Mouse (Mus musculus) heart, postnatal 14 days (tissue): Measurements from ENCODE around the gene Abca4. TPM values are rescaled to one million over a fixed set of nuclear protein-coding genes. Genes with fewer than 3 reads are reported as not detected.
"Not testable (repeated sequence)": the region's sequence is repeated elsewhere in the genome, so short reads cannot be mapped to it uniquely, and the experiment has no call there.

Experiments used
- DNase-seq, 2 experiments: peaks; one replicate each; pipeline ENCODE4 v3.0.0; 2021 to 2022
- intact Hi-C: fragments of 180-260 bp; cut with DNase I; formaldehyde crosslinking; loops from one replicate; pipeline ENCODE4 v1.15.1; 2025
- total RNA-seq, 2 experiments: library from RNA; stranded (reverse); gene quantifications; 2 replicates each; pipeline ENCODE4 v1.2.3; 2021

The Abca4 gene
- total RNA-seq, 2 experiments from 2014 or later: 4.2 to 4.3 TPM

DNA sequence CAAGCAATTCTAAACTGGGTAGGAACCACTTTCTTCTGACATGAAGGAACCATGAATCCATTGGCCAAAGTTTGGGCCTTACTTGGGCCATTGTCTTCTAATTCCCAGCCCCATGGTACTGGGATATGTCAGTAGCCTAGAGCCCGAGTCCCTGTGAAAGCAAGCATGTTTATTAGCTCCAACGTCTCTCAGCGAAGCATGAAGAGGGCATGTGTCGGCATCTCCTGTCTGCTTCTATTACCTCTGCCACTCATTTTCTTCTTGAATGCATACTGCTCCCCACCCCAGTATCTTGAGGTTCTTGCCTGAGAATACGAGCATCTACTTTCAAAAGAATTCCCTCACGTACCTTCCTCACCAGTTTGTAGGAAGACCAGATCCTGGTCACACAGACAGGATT lies 161.5 kb downstream of the Abca4 start:
- intact Hi-C loops: no loop called here
- no peak for DNase-seq

GRCm38 (mm10) chr3:122206279-122207070 lies 162.2 kb downstream of the Abca4 start:
- DNase-seq: no peak
- intact Hi-C loops: no loop called here

DNA sequence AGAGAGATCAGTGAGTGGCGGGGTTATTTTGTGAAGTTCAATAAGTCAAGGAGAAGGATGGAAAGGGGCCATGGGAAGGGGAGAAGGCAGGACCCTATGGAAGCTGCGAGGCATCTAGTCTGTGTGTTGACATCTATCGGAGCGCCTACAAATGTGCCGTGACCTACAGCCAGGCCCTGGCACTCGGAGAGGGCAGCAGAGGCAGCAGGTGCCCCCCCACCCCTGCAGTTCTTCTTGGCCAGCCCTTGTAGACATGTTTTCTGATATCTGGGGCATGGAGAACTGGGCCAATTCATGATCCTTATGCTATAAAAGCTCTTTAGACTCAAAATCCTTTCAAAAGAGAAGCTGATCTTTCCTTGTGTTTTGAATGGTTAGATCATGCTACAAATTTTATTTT lies 163.5 kb downstream of the Abca4 start:
- DNase-seq: no peak
- intact Hi-C loops: no loop called here

GRCm38 (mm10) chr3:122208296-122209225 lies 164.3 kb downstream of the Abca4 start:
- intact Hi-C loops: no loop called here
- DNase-seq: no peak

DNA sequence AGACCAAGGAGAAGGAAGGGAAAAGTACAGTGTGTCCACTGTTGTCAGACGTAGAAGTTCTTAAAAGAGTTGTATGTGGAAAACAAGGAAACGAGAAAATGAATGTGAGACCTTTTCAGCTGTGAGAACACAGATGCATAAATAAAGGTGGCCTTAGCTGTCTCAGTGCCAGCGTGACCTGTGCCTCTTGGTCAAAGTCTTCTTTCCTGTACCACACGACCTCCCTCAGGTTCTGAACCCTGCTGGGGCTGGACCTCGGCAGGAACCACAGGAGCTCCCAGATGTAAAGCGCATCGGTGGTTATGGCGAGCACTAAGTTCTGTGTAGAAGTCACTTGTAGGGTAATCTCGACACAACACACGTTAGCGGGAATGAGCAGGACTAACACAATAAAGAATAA lies 165.3 kb downstream of the Abca4 start:
- DNase-seq: no peak

DNA sequence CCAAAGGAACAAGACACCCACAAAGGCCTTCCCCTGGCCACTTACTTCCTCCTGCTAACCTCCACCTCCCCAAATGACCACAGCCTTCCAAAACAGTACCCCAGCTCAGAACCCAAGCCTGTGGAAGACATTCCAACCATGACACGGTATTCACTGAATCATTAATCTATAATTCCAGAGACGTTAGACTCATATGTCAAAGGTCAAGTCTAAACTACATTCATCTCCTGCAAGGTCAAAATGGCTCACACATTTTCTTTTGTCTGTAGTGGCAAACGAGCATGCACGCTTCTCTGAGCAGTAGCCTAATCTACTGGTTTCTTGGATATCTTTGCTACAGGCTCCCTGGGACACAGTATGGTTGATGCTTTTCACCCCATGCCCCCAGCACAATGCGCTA lies 166.2 kb downstream of the Abca4 start:
- intact Hi-C loops: no loop called here

More for the DNA sequence above, 165.3 kb downstream of the Abca4 start:
- intact Hi-C loops: no loop called here

GRCm38 (mm10) chr3:122210846-122211245 lies 166.6 kb downstream of the Abca4 start:
- intact Hi-C loops: no loop called here
- no peak for DNase-seq

More for the DNA sequence above, 166.2 kb downstream of the Abca4 start:
- no peak for DNase-seq

DNA sequence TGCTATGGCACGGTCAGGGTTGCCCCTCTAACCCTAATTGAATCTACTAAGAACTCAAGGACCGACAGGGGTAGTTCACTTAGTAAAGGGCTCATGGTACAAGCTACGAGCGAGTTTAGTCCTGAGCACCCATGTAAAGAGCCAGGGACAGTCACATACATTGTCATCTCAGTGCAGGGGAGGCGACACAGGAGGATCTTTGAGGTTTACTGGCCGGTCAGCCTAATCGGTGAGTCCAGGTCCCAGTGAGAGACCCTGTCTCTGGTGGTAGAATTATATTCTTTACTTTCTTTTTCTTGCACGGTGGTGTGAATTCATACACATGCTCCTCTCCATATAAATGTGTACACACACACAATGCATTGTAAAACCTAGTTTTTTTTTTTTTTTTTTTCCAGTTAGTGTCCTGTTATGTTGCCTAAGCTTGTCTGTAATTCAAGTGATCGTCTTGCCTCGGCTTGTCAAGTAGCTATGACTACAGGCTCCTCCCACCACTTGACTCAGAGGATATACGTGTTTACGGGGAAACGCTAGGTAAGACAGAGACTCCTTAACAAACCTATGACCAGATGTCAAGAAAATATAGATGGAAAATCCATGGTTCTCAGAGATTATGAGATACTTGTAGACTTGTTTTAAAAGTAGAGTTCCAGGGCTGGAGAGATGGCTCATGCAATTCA lies 167.3 kb downstream of the Abca4 start:
- intact Hi-C loops: no loop called here
- no peak for DNase-seq

GRCm38 (mm10) chr3:122221240-122222036 lies 177.2 kb downstream of the Abca4 start:
- DNase-seq: no peak
- intact Hi-C loops: no loop called here

- not testable (repeated sequence) for DNase-seq
- intact Hi-C loops: loop anchor here (1.0 kb wide), 1 partner anchor 13 kb away; no protein-coding TSS in a partner anchor
Observed at GRCm38 (mm10) chr3:122226972-122227371, 182.7 kb downstream of the Abca4 start.

Other genes with a start within 250 kb of the Abca4 start
- 10 to 100 TPM; 85.8 to 89.9 TPM for gene Abcd3, start 229.1 kb upstream of the Abca4 start, total RNA-seq
- gene Arhgap29, start 91.9 kb upstream of the Abca4 start, total RNA-seq: 10 to 100 TPM; 71.1 to 72.6 TPM
- 10 to 100 TPM; 57.2 to 61.6 TPM for gene Gclm, start 201.1 kb downstream of the Abca4 start, total RNA-seq
- 10 to 100 TPM; 23.9 to 24.1 TPM for gene Dnttip2, start 229.9 kb downstream of the Abca4 start, total RNA-seq
- gene Bcar3, start 249.7 kb downstream of the Abca4 start, total RNA-seq: 1 to 10 TPM; 8.0 to 9.0 TPM